Mouse (Mus musculus) thymus, postnatal 36 days (tissue): Measurements from ENCODE around the gene Parp16.

Source experiments
- DNase-seq, 2 experiments: peaks; one replicate each; pipeline ENCODE4 v3.0.0; 2022; ENCODE audit warnings: mixed read lengths in 2 of 2

Parp16 gene

DNA sequence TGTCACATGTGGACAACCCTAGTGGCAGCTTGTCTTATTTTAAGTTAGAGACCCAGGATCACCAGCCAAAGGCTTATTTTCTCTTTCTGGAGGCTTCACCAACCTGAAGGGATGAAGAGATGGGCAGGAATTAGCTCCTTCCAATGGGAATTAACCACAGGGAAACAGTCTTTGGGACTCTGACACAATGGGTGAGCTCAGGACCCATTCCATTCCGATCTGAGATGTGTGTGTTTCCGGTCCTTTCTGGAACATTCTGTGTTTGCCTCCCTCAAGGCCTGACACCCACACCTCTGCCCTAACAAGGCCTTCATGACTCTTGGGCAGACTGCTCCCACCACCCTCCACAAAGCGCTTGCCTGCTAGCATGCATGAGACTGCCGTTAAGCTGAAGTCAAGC lies at the start of gene Parp16:
Parp16 (plus strand) TSS at position 301 of the 400 bp plus-strand sequence.
- no peak for DNase-seq

DNA sequence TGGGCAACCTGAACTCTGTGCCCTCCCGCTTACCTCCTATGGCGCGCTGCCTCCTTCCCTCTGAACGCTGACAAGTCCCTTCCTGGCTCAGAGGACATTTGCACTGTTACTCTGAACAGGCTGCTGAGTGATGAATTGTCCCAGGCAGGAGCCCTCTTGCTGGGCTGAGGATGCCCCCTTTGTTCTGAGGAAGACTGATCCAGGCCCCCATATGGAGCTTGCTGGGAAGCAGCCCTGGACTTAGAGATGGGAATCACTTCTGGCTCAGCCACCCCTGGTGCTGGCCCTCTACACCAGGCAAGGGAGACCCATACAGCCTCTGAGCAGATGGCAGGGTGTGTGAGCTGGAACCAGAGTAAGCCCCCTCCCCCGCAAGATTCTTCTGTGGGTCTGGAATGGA lies 49.2 kb upstream of the Parp16 start:
- no peak for DNase-seq

DNA sequence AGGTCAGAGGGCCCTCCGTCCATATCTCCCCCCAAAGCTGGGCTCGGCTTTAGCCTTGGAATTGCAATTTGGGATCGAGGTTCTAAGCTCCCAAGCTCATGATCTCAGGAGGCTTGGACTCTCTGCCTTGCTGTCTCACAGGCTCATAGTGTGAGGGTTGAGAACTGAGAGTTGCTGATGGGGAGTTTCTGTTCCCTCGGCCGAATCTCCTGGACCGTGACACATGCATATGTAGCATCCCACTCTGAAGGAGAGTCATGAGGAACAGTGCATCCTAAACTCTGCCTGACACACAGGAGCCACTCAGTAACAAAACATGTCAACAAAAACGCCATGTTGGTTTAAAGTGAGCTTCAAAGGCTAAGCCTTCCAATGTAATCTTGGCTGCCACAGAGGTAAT lies 46.6 kb upstream of the Parp16 start:
- no peak for DNase-seq

DNA sequence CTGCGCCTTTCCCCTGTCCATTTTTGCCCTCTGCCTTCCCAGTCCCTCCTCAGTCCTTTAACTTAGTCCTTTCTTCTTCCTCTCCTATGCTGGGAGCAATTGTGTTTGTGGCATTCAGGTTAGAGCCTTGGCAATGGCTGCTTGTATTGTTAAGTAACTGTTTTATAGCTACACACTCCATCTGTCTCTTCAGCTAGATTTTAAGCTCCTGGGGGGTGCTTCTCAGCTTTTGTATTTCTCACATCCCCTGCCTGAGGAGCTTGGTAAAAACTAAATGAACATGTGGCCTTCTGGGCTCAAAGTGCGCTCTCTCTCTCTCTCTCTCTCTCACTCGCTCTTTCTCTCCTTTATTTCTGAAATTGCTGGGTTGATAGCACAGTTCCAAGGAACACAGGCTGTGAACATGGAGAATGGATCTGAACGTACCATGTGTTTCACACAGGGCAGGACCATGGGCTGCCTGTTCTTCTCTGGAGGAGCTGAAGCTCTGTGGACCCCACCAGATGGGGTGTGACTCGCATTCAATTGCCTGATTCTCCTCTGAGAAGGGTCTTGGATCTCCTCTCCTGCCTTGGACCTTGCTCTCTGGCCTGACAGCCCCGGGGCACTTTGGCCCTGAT lies 42.3 kb upstream of the Parp16 start:
- DNase-seq = no peak

DNA sequence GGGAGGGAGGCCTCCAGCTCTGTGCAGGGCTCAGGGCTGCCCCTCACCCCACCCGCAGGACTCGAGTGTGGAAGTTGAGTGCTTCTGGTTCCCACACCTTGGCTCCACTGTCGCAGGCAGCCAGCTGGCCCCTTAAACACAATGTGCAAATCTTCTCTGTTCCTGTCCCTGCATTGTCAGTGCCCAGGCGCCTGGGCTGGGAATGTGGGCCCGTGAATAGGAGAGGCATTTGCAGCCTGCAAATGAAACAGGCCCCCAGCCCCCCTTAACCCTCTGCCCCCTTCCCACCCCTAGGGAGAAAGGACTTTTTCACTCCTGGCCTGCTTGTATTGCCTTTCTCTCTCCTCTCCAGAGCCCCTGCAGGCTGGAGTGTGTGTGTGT lies 41.8 kb upstream of the Parp16 start:
- no peak for DNase-seq

DNA sequence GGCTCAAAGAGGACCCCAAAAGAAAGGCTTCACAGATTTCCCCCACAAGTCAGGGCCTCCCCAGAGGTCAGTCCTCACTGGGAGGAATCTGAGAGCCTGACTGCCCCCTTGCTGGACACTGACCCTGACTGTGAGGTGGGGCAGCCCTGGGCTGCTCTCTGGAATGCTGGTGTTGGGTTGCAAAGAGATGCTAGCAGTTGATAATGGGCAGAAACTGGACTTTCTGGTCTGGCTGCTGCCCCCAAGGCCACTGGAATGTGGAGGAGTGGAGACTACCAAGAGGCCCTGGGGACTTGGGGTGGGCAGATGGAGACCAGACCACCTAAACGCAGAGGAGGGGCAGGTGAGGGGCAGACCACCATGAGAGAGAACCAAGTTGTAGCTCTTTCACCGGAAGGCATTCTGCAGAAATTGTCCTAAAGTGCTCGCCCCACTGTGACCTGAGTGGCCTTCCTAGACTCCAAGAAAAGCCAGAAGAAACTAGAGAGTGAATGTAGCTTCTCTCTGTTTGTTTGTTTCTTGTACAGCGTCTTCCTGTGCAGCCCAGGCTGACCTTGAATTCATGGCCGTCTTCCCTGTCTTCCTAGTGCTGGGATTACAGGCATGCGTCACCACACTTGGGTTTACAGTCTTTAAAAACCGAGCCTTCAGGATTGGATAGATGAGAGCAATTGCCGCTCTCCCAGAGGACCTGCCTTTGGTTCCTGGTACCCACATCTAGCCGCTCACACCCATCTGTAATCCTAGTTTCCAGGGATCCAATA lies 40.3 kb upstream of the Parp16 start:
- DNase-seq = no peak

DNA sequence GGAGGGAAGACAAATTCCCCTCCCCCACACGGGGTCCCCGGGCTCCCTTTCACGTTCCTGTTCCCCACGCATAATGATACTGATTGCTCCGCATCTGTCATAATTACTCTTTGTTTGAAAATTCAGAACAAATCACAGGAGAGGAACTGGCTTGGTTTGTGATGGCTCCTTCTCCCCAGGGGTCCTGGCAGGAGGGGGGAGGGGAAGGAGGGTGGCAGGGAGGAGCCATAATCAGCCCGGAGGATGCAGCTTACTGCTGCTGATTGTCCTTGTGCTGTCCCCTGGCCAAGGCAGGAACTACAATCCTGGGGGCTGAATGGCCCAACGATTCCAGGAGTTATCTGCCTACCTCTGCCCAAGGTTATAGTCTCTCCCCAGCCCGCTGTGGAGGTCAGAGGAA lies 38.5 kb upstream of the Parp16 start:
- no peak for DNase-seq

DNA sequence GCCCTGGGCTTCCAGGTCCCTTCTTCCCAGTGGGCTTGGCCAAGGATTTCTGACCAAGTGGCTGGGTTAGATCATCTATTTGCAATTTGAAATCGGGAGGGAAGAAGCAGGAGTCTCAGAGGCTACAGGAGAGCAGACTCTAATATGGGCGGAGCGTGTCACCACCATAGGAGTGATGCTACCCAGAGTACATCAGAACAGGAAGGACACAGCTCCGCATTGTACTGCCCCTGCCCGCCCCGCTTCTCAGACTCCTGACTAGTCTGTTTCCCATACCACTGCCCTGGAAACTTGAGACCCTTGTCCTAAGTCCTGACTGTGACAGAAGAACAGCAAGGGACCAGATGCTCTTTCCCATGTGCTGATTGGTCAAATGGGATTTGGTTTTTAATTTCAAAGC lies 37.5 kb upstream of the Parp16 start:
- no peak for DNase-seq

DNA sequence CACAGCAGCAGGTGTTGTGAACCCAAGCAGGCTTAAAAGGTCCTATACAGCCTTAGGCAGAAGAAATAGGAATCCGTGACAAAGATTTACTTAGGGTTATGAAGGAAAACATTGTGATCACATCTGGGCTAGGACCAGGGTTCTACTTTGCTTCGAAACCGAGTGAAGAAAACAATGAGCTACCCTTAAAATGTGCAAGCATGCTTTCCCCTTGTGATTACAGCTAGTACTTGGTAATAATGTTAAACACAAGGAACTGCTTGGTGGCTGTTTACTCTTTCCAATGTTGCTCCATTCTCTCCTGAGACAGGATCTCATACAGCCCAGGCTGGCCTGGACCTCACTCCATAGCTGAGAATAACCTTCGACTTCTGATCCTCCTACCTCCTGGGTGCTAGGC lies 34.0 kb upstream of the Parp16 start:
- no peak for DNase-seq

DNA sequence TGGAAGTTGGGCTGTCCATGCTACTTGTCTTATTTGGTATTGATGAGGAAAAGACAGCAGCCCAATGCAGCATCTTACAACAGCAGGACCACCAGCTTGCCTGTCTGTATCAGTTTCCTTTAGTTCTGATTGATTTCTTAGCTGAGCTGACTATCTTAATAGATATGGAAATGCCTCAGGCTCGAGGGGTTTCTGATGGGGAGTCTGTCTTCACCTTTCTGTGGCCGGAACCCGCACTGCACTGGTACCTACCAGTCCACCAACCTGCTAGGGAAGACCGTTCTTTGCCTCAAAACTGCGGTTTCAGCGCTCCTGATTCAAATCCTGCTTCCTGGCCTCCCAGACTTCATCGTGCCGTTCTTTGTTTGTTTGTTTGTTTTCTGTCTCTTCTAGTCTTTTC lies 33.3 kb upstream of the Parp16 start:
- no peak for DNase-seq

DNA sequence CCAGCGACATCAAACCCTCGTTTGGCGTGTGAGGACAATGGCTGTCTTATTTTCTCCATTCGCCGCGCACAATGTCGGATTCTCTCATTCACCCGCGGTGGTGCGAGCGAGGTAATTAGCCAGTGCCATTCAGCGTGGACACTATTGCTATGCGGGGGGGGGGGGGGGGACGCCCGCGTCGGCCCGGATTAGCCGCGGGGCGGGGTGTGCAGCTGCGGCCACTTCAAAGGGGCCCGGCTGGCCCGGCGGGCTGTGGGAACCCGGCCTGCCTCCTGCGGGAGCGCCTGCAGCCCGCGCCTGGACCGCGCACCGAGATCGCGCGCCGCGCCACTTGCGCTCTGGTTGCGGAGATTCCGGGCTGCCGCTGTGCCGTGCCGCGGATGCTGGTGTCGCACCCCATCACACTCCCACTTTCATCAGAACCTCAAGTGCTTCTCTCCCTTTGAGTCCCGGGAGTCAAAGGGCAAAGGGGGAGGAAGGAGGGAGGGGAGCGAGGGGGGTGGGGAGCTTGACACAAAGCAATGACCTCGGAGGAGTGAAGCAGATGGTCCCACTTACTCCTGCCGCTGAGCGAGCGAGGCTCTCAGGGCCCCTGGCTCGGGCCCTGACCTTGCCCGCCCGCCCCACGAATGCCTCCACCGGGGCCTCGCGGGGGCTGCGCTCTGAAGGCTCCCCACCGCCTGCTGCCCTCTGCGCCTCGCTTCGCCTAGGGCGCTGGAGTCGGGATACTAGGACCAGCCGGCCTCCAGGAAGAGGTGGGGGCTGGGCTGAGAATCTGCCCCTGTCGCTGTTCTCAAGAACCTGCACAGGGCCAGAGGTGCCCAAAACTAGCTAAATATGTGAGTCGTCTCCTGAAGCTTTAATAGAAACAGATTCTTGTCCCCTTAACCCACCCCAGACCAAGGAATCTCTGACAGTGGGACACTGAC lies 32.2 kb upstream of the Parp16 start:
- no peak for DNase-seq

DNA sequence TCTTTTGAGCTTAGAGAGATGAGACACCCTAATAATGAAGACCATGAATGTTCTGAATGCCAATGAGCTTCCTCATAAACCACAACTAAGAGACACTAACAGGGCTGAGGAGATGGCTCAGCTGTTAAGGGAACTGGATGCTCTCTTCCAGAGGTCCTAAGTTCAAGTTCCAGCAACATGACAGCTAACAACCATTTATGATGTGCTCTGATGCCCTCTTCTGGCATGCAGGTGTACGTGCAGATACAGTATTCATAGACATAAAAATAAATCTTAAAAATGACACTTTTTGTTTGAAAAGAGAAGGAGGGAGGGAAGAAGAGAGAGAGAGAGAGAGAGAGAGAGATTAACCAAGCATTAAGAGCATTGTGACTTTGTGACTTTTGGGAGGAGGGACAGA lies 30.3 kb upstream of the Parp16 start:
- DNase-seq = no peak

DNA sequence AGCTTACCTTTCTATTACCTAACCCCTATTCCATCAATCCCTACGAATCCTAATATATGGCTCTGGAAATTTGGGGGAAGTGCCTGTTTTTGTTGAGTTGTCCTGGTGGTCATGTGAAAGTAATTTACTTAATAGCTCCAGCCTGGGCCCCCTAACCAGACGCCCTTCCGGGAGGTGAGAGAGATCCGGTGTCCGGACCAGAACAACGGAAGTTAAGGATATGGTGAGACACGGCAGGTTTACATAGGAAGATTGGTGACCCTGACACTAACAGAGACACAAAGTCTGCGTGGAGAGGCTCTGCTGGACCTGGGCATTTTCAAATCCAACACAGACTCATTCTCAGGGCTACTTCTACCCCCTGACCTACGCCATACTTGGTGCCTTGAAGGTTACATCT lies 28.8 kb upstream of the Parp16 start:
- DNase-seq = no peak

DNA sequence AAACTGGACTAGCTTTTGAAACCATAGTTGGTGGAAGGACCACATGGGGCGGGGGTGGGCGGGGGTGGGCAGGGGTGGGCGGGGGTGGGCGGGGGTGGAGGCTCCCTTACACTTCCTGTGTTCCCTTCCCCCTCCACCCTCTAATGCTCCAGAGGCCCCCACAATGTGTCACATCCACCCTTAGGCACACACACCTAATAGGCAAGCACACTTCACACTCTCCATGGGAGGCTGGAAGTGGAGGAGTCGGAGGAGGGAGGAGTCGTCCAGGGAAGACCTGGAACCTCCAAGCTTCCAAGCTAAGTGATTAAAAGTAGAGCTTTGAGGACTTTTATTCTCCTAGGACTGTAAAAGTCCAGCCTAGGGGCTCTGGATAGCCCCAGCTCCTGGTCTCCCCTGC lies 26.6 kb upstream of the Parp16 start:
- no peak for DNase-seq

DNA sequence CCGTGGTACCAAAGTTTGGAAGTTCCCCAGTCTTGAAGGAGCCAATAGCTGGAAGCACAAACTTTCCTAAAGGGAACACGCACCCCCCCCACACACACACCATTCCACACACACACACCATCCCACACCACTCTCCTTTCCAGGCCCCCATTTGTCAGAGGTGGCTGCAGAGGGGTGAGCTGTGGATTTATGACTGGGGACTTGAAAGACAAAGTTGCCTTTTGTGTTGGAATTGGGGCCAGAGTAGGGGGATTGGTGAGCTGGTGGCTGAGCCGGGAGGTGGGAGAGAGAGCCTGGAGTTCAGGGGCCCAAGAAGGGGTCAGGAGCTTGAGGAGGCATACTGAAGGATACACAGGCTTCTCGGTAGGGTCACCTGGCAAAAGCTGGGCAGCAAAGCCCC lies 26.2 kb upstream of the Parp16 start:
- DNase-seq = no peak

DNA sequence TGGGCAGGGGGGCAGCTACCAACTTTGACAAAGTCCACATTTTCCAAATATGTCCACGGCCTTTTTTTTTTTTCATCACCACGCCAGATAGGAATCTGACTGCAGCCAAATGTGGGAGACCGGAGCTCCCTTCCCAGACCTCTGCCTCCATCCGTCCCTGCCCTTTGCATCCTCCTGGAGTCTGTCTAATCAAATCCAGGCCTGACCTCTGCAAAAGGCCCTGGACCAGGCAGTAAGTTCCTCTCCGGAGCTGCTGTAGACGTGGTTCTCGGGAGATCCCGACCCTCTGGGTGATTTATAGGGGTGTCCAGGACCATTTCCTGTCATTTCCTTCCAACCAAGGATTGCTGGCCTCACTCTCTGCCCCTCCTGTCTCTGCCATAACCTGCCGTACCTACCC lies 22.5 kb upstream of the Parp16 start:
- DNase-seq = no peak

DNA sequence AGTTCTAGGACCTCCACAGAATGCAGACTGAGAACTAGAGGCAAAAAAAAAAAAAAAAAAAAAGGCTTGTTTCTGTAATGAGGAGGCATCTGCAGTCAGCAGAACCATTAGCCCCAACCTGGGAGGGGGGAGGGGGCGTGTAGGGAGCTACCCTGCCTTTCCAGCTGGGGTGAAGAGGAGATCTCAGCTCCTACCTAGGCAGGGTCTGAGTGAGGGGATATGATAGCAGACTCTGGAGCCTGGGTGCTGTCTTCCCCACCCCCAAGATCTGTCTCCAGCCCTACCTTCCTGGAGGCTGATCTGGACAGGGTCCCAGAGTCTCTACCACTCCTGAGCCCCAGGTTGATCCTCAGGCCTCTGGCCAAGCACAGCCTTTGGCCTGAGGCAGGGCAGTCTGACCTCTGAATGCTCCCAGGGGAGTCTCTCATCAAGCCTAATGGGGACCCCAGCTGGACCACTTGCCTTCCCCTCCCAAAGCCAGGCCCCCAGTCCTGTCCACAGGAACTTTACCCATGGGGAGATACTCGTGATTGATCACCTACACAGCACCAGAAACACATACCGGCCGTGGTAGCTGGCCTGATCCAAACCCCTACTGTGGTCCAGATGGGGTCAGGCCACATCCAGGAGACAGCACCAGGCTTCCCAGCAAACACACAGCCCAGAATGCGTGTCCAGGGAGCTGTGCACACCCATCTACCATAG lies 19.8 kb upstream of the Parp16 start:
- DNase-seq = no peak

DNA sequence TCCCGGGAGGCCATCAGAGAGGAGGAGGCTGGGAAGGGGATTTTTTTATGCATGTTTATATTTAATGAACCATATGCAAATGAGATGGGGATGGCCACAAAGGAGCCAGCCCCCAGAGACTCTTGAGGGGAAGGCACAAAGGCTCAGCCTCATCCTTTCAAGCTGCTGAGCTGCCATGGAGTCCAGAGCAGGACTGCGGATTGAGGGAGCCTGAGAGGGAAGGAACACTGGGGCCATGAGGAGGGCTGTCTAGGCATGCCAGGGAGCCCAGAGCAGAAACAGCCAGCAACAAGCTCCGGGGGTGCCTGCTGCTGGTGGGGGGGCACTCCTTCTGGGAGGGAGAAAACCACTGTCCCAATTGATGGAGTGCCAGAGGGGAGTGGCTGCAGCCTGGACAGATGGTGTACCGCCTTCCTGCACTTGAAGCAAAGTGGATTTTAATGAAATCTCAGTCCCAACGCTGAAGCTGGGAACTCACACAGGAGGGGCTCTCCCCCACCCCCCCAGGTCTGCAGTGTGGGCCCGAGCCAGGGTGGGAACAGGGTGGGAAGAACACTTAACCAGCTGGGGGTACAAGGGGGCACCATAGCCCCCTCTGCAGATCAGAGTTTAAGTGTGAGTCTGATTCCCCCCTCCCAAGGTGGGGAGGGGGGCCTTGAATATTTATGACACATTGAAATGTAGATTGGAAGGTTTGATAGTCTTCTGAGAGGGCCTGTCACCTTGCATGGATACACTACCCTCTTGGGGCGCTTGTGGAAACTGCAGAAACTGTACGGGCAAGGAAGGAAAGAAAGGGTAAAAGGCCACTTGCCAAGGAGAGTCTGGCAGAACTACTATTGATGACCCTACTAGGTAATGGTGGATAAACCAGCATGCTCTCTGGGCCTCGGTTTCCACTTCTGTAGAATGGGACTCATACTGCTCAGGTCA lies 18.9 kb upstream of the Parp16 start:
- DNase-seq = no peak

DNA sequence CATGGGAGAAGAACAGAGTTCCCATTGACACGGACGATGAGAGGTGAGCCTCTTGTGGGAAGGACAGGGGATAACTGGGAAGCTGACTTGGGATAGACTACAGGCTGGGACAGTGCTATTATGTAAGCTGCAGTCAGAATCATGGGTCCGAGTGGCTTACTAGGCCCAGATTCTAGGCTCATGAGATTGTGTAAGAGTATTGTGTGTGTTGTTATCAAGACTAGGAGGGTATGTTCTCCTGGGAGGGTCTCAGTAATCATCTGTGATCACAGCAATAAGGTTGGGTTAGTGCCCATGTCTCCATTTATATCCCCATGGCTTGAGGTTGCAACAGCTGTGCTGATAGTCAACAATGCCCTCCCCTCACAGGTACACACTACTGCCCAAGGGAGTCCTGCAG lies 17.7 kb upstream of the Parp16 start:
- DNase-seq = no peak

DNA sequence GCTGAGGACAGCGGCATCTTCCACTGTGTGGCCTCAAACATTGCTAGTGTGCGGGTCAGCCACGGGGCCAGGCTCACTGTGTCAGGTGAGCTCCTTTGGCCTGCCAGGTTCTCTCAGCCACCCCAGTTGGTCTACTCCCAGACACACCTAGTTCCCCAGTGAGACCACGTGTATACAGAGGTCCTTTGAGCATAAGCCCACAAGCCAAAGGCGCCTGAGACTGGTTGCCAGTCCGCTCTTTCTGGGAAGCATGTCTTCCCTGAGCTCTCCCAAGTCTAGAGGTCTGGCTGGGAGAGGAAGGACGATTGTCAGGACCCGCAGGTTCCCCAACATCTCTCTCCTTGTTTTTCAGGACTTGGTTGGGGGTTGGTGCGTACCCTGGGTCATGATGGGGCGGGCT lies 17.2 kb upstream of the Parp16 start:
- DNase-seq = no peak

DNA sequence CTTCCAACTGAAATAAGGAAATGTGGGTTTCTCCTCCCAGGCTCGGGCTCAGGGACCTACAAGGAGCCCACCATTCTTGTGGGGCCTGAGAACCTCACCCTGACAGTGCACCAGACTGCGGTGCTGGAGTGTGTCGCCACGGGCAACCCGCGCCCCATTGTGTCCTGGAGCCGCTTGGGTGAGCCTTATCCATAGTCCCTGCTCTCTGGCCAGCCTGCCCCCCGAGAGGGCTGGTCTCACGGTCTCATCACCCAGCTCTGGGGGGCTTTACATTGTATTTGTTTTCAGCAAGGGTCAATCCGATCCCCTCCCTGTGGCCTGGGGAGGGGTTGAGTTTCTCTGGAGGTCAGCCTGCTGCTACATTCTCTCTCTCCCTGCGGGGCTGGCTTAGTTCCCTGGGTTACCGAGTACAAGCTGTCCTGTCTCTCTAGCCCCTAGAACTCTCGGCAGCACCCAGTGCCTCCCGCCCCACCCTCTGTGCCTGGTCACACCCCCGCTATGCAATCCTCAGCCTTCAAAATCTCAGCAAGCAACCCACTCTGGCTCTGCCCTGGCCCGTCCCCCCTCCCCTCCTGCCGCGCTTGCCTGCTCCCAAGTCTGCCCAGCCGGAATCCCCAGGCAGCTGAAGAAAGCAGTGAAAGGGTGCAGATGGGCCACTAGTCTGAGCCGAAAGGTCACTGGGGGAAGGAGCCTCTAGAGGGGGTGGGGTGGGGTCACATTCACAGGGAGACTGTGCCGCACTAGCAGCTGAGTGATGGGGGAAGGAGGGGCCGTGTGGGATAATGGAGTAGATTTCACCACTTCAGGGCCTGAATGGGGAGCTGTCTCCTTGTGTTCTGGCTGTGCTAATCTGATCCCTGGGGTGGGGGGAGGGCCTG lies 16.6 kb upstream of the Parp16 start:
- no peak for DNase-seq
